Mouse (Mus musculus) fat pad, adult 2 months (tissue): Measurements from ENCODE around the gene Gmpr2.

Source experiments
- DNase-seq: peaks from one replicate; pipeline ENCODE4 v3.0.0-alpha.2; 2011; ENCODE audit warnings: low read depth, low spot score; ENCODE audit errors: extremely low read depth

Gmpr2 gene

GRCm38 (mm10) chr14:55723433-55723832 is 51.7 kb downstream of the Gmpr2 start:
- DNase-seq = no peak

- DNase-seq = no peak
Measured at GRCm38 (mm10) chr14:55724411-55724871, 52.7 kb downstream of the Gmpr2 start.

- no peak for DNase-seq
Measured at GRCm38 (mm10) chr14:55726261-55726660, 54.5 kb downstream of the Gmpr2 start.

GRCm38 (mm10) chr14:55727889-55728685 is 56.3 kb downstream of the Gmpr2 start:
- no peak for DNase-seq
